Mouse (Mus musculus) heart, embryonic 12.5 days (tissue): ENCODE measurements around the gene Kcnj2. TPM values are rescaled to one million over a fixed set of nuclear protein-coding genes. Genes with fewer than 3 reads are reported as not detected.

Experiments
- polyA plus RNA-seq: library from polyadenylated mRNA; unstranded; fragments of >200 nt; fragmentation: Nextera tagmentation; extraction: Ambion mirVana; gene quantifications from 2 replicates; pipeline ENCODE4 v1.2.1, GENCODE M21; 2016

The Kcnj2 gene
- polyA plus RNA-seq, 1 experiment from 2014 or later: 4.5 TPM

Other genes starting within 250 kb of the Kcnj2 start
- gene Kcnj16, start 98.1 kb upstream of the Kcnj2 start, polyA plus RNA-seq: not detected in 2 replicates